Mouse (Mus musculus) erythroblast, adult 5-6 weeks (primary cell): Measurements from ENCODE around the gene Reep6. TPM values are rescaled to one million over a fixed set of nuclear protein-coding genes. Genes with fewer than 3 reads are reported as not detected.

ENCODE experiments used
- ATAC-seq: replicated peaks from 2 replicates; pipeline ENCODE4 v1.8.0; 2016; ENCODE audit warnings: moderate number of reproducible peaks, mild to moderate bottlenecking, moderate TSS enrichment, inconsistent platforms; ENCODE audit not compliant: poor library complexity, low FRiP score, severe bottlenecking
- total RNA-seq, 2 experiments: library from RNA; stranded (forward) in 1 of 2; stranded (reverse) in 1 of 2; fragments of 150-400 nt in 1 of 2; fragments of 200-764, 138-1000 nt in 1 of 2; gene quantifications; 2 replicates each; pipeline versions ENCODE4 v1.2.3 to v1.2.4; 2015 to 2017; ENCODE audit warnings: low replicate concordance in 2 of 2

The Reep6 gene
- total RNA-seq, 2 experiments from 2014 or later, result 2.0 to 6.0 TPM

DNA sequence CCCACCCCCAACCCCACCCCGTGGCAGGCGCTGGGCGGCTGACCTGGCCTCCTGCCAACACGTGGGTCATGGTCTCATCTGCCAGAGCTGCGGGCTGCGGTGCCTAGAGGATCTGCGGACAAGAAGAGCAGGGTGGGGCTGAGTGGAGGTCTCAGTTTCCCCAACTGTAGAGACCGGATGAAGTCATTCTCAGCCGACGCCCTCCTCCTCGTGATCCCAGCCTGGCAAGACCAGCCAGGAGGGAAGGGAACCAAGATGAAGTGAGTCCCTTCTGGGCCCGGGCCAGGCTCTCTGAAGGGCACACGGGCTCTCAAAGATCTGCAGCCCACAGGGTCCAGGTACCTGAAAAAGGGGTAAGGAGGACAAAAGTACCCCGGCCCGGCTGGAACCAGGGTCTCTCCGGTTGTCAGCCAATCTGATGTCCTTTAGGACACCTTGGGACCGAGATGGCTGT, 17.8 kb downstream of the Reep6 start:
- ATAC-seq, result no peak

DNA sequence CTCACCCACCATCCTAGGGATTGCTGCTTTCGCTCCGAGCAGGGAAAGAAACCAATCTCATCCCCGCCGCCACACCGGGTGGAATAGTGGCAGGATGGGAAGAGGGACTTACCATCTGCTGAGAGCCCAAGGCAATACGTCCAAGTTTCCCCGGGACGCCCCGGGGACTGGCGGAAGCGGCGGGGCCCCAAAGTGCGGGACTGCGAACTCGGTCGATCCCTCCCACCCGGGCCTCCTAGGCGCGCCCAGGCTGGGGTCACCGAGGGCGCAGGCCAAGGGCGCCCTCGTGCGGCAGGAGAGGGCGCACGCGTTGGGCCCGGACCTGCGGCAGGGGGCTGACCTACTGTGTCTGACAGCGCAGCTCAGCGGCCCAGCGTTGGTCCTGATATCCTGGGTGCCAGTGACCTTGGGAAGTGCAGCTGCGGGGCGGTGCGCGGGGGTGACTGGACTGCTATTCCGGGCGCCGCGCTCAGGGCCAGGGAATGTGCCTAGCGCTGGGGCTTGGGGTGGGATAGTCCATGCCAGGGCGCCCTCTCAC, 18.6 kb downstream of the Reep6 start, which contains the start of gene Adamtsl5:
Gene Adamtsl5 (minus strand): TSS at position 169 of the 538 bp plus-strand sequence.
- peak; percentile 27 for ATAC-seq

GRCm38 (mm10) chr10:80348981-80349380, 19.2 kb downstream of the Reep6 start:
- no peak for ATAC-seq

- ATAC-seq, result peak; percentile 75
These were observed 20.5 kb downstream of the Reep6 start for GRCm38 (mm10) chr10:80350292-80350691.

DNA sequence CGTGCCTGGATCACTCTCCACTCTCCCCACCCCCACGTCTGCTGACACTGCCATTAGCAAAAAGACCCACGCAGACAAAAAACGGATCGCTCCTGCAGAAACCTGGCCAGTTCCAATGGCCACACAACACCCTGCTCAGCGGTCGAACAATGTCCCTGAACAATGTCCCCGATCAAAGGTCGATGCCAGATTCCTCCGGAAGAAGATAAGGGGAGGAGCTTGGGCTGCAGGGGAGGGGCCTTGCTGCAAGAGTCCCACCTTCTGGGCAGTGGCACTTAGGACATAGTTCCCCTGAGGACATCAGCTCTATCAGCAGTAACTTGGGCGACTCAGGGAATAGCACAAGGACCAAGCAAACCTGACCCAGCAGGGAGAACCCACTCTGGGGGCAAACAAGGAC, 22.1 kb downstream of the Reep6 start:
- ATAC-seq, result no peak

- ATAC-seq, result no peak
These were observed 23.0 kb downstream of the Reep6 start for GRCm38 (mm10) chr10:80352727-80353126.

GRCm38 (mm10) chr10:80355431-80355830, 25.7 kb downstream of the Reep6 start:
- ATAC-seq, result no peak

- no peak for ATAC-seq
These were observed 26.4 kb downstream of the Reep6 start, which contains the start of gene Plk5 for GRCm38 (mm10) chr10:80356001-80356682. Plk5 (plus strand) TSS chr10:80356459.

DNA sequence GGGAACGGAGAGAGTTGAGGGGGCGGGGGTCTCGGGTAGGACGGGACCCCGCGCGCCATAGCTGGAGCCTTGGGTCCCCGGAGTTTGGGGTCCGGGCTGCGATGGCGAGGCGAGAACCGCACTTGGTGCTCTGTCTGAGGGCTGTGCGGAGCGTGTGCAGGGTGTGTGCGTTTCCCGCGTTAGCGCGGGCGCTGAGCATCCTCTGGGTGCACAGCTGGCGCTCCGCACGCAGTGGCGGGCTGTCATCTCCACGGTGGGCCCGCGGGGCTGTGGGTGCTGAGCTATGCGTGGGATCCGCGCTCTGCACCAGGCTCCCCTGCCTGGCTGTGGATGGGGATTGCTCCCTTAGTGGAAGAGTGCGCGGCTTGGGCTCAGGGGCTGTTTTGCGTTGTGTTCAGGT, 27.0 kb downstream of the Reep6 start:
- no peak for ATAC-seq

DNA sequence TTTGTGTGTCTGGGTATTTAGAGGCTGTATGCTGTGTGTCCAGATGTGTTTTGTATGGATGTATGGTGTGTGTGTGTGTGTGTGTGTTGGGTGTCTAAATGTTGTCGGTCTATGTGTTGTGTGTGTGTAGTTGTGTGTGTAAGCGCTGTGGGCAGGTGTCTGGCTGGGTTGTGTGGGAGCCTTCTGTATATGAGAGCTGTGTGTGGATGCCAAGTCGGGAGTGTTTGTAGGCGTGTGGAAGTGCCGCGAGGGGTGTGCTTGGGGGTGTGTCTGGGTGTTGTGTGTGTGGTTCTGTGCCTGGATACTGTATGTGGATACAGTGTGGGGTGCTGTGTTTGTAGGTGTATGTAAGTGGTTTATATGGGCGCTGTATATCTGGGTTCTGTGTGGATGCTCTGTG, 27.6 kb downstream of the Reep6 start:
- ATAC-seq, result 0 out of 2 replicates have a peak, but pooled peaks have one; percentile 13

- ATAC-seq, result no peak
These were observed 28.4 kb downstream of the Reep6 start for GRCm38 (mm10) chr10:80357994-80358639.

DNA sequence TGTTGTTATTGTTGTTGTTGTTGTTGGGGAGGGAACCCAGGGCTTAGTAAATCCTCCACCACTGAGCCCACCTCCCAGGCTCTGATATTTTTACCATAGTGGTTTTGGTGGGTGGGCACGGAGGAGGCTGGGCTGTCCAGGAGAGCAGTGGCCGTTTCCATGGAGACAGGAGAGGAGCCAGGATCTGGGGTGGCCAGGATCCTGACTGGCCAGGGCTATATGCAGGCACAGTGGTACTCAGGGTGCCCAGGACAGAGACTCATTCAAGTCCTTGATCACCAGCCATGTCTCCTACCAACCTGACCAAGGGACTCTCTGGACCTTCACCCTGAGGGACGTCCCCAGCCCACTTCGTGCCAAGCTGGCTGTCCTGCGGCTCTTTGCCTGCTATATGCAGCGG, 34.0 kb downstream of the Reep6 start:
- no peak for ATAC-seq

DNA sequence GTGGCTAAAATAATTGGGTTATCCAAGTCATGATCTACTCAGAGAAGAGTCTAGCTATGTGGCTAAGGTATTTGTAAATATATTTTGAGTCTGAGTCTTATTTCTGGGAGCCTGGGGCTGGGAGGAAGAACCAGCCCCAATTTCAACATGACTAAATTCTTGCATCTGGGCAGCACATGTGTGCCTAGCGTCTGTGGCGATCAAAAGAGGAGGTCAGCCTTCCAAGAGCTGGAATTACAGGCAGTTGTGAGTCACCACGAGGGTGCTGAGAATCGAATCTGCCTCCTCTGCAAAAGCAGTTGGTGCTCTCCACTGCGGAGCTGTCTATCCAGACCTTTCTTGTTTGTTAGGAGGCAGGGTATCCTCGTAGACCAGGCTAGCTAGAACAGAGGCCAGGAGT, 36.0 kb downstream of the Reep6 start:
- ATAC-seq, result no peak

DNA sequence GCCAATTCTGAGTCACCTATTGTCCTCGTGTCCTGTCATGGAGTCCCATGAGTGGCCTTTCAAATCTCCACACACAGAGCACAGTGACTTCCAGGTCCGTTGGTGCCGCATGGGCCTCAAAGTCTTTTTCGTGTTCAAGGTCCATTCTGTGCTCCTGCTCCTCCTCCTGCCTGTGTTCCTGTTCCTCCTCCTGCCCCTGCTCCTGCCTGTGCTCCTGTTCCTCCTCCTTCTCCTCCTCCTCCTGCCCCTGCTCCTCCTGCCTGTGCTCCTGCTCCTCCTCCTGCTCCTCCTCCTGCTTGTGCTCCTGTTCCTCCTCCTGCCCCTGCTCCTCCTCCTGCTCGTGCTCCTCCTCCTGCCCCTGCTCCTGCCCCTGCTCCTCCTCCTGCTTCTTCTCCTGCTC, 38.2 kb downstream of the Reep6 start:
- ATAC-seq, result no peak

DNA sequence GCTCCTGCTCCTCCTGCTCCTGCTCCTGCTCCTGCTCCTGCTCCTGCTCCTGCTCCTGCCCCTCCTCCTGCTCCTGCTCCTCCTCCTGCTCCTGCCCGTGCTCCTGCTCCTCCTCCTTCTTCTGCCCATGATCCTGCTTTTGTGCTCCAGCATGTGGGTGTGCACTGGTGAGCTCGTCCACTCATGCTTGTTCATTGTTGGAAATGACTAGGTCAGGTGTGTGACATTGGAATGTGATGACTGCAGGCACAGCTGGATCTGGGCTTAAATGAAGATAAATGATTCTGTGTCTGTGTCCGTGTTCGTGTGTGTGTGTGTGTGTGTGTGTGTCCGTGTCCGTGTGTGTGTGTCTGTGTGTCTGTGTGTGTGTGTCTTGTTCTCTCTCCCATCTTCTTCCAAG, 38.6 kb downstream of the Reep6 start:
- no peak for ATAC-seq

GRCm38 (mm10) chr10:80369995-80370747, 40.4 kb downstream of the Reep6 start:
- no peak for ATAC-seq

DNA sequence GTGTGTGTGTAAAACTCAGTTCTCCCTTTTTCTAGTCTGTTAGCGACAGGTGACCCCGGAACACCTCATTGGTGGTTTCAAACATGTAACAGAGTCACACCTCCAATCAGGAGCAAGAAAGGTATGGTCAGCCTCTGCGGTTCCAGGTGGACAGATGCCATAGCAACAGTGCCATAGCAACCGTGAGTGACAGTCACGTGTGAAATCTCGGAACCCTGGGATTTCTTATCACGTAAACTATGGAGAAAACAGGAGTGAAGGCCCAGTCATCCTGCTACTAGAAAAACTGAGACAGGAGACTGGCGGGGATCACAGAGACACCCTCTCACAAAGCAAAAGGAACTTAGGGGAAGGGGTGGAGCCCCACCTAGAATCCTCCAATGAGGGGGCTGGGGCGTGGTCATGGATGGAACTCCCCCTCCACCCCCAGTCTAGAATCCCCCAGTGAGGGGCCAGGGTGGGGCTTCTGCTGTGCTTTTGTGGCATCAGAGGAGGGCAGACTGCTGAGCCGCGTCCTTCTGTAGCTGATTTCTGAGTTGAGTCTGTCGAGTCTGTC, 41.7 kb downstream of the Reep6 start:
- no peak for ATAC-seq

GRCm38 (mm10) chr10:80371983-80372382, 42.2 kb downstream of the Reep6 start:
- no peak for ATAC-seq

- ATAC-seq, result no peak
These were observed 43.0 kb downstream of the Reep6 start for GRCm38 (mm10) chr10:80372706-80373105.

- peak; percentile 63 for ATAC-seq
These were observed 44.3 kb downstream of the Reep6 start for GRCm38 (mm10) chr10:80374063-80374462.
